Mouse (Mus musculus): ENCODE measurements around the gene Gm572.

The Gm572 gene

DNA sequence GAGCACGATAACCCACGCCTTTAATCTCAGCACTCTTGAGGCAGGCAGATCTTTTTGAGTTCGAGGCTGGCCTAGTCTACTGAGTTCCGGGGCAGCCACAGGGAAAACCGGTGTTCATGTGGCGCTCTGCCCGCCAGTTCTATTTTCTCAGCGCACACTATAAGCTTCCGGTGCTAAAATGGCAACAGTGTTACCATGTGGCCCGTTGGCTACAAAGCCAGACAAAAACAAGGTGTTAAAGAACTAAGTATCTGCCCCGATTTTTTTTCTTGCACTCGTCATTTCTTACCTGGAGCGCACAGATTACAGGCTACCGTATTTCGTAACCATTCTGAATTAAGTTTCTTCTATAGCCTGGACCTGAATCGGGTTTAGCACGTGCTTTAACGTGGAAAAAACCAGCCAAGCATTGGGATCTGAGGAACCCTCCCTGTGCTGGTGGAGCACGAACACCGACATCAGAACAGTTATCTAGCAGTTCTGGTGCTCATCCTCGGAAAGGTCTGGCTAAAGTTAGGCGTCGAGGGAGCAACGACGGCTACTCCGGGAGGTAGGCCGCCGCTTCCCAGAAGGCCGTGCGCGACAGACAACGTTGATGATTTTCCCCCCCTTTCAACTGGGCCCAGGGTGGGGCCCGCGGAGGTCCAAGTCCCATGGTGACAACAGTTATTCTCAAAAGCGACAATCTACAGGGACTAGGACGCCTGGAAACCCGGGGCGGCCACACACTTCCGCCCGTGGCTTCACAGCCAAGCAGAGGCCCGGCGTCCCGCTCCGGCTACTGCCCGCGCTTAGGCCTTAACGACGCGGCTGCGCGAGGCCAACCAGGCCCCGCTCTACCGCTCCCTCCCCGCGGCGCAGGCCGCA, 17.1 kb upstream of the Gm572 start:
- peak; percentile 54 for DNase-seq (ENCODE audit: low read depth)

DNA sequence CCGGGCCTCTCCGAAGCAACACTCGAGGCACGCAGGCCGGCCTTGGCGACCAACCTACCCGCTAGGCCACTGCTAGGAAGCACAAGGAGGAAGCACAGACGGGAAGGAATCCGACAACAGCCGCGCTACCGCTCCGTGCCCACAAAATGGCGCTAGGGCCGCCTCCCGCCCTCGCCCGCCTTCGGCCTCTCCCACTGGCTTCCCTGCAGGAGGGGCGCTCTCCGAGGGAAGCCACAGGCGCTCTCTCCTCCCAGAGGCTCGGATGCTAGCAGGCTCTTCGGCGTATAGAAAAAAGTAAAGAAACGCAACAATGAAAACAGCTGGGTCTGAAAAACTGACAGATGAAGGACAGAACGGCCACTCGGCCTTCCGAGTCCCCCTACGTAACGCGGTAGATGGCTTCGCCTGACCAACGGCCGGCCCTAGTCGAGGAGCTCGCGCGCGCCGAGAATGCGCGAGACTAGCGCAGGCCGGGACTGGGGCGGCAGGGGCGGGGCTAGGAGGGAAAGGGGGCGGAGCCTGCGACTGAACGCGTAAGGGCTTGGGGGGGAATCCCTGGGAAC, 16.4 kb upstream of the Gm572 start, which contains the start of gene Tardbp:
Tardbp (minus strand) TSS at position 397 of the 563 bp plus-strand sequence.
- peak; percentile 97 for DNase-seq (ENCODE audit: low read depth)

- no peak for DNase-seq (ENCODE audit: low read depth)
Observed at GRCm38 (mm10) chr4:148627246-148627645, 15.9 kb upstream of the Gm572 start.

DNA sequence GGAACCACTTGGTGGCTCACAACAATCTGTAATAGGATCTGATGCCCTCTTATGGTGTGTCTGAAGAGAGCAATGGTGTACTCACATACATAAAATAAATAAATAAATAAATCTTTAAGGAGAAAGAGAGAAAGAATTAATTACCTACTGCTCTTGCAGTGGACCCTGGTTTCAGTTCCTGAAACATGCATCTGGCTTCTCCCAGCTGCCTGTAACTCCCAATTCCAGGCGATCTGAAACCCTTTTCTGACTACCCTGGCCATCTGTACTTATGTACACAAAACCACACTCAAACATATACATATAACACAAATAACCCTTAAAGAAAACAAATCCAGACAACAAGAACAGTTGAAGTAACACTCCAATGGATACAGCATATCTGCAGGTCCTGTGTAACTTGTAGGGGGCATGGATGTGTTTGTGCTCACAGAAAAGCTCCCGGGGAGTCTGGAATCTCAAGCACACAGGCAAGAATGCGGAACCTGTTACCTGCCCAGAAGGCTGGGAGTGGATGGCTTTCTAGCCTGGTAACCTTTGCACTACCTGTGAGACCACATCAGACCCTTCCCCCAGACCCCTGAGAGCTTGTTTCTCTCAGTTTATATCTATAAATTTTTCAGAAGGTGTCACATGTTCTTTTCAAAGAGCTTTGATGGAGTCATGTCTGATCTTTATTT, 11.0 kb upstream of the Gm572 start:
- DNase-seq (ENCODE audit: low read depth): no peak

GRCm38 (mm10) chr4:148633395-148634061, 9.6 kb upstream of the Gm572 start:
- DNase-seq (ENCODE audit: low read depth): no peak

- DNase-seq (ENCODE audit: low read depth): no peak
Observed at GRCm38 (mm10) chr4:148635309-148635708, 7.8 kb upstream of the Gm572 start.

- no peak for DNase-seq (ENCODE audit: low read depth)
Observed at GRCm38 (mm10) chr4:148638302-148638701, 4.8 kb upstream of the Gm572 start.

DNA sequence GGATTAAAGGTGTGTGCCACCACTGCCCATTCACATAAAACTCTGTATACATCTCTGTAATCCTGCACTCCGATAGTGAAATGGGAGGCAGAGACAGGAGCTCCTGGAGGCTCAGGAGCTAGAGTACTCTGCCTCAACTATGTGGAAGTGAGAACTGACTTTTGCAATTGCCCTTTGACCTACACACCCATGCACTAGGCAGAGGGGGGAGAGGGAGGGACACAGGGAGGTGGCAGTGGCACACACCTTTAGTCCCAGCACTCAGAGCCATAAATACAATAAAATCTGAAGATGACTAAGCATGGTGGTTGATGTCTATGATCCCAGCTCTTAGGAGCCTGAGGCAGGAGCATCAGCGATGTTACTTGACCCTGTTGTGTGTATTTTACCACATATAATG, 3.7 kb upstream of the Gm572 start:
- no peak for DNase-seq (ENCODE audit: low read depth)

- DNase-seq (ENCODE audit: low read depth): no peak
Observed at GRCm38 (mm10) chr4:148641121-148641520, 2.0 kb upstream of the Gm572 start.

DNA sequence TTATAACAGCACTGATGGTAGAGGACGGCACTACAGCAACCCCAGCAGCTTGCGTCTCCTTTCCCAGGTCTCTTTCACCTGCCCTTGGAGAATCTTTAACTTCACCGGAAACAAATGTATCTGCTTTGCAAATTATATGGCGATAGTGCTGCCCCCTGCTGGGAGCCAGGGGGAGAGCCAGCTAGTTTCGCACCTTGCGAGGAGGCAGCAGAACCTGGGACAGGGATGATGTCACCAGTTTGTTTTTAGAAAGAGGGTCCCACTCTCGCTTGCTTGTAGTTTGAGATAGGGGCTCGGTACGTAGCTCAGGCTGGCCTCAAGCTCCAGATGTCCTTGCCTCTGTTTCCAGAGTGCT, 1.0 kb downstream of the Gm572 start:
- peak; percentile 64 for DNase-seq (ENCODE audit: low read depth)

- DNase-seq (ENCODE audit: low read depth): no peak
Observed at GRCm38 (mm10) chr4:148644926-148645325, 1.8 kb downstream of the Gm572 start.

DNA sequence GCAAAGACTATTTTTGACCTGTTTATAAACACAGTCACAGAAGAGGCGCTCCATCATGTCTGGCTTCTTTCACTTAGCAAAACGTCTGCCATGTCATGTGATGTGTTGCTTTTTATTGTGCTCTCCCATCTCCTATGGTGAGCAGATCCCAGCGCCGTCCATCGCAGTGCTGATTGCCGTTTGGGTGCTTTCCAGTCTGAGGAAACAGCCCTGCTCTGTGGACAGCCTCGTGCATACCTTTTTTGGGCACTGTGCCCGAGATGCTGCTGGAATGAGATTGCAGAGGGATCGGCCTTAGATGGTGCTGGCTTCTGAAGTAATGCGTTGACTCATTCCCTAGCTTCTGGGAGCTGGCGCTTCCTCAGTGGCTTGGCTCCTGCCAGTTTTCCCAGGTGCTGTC, 3.5 kb downstream of the Gm572 start:
- DNase-seq (ENCODE audit: low read depth): peak; percentile 94

GRCm38 (mm10) chr4:148649309-148649708, 6.2 kb downstream of the Gm572 start:
- DNase-seq (ENCODE audit: low read depth): no peak

DNA sequence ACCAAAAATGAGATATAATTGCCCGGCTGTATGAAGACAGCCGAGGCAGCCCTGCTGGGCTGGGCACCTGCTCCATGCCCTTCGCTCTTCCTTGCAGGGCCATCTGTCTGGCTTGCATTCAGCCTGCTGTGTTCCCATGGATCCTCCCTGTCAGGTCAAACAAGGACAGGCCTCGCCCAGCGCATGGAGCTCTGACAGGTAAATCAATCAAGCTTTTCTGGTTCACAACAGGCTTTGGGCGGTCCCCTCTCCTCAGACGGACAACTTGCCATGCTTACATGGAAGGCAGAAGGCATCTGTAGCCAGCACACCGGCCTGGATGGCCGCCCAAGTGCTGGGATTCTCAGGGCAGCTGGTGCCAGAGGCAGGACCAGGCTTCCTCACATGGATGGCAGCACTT, 7.9 kb downstream of the Gm572 start:
- no peak for DNase-seq (ENCODE audit: low read depth)

- DNase-seq (ENCODE audit: low read depth): peak; percentile 64
Observed at GRCm38 (mm10) chr4:148654701-148655398, 11.7 kb downstream of the Gm572 start.

GRCm38 (mm10) chr4:148656691-148657258, 13.7 kb downstream of the Gm572 start:
- DNase-seq (ENCODE audit: low read depth): no peak

DNA sequence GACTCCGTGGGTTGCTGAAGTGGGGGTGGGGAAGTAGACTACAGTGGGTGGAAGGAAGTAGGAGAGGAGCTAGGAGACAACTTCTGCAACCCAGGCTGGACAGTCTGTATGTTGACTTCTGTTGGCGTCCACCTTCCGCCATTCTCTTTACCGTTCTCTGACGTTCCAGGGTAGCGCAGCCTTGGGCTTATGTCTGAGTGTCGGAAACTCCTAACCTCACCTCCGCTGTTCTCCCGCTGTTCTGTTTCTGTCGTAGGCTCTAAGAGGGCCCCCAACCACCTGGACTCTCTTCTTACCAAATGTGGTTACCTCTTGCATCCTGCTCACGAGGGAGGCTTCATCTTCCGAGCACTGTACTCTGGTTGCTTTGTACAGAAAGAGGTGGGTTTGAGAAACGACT, 14.7 kb downstream of the Gm572 start:
- no peak for DNase-seq (ENCODE audit: low read depth)

GRCm38 (mm10) chr4:148660174-148660573, 17.1 kb downstream of the Gm572 start:
- DNase-seq (ENCODE audit: low read depth): no peak

GRCm38 (mm10) chr4:148662168-148662965, 19.2 kb downstream of the Gm572 start:
- peak; percentile 64 for DNase-seq (ENCODE audit: low read depth)

DNA sequence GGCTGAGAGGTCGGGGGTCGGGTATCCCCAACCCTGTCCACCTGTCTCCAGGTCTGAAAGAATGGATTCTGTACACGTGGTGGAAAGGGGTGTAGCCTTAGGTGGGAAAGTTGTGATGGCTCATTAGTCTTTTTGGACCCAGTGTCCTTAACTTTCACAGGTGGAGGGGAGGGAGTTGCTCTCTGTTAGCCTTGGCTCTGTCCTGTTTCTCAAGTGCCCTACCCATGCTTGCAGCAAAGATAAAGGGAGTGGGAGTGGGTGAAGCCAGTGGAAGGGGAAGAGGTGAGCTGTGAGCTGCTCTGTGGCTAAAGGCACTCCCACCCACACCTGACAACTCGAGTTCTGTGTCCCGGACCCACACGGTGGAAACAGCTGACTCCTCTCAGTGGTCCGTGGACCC, 20.2 kb downstream of the Gm572 start:
- DNase-seq (ENCODE audit: low read depth): no peak

DNA sequence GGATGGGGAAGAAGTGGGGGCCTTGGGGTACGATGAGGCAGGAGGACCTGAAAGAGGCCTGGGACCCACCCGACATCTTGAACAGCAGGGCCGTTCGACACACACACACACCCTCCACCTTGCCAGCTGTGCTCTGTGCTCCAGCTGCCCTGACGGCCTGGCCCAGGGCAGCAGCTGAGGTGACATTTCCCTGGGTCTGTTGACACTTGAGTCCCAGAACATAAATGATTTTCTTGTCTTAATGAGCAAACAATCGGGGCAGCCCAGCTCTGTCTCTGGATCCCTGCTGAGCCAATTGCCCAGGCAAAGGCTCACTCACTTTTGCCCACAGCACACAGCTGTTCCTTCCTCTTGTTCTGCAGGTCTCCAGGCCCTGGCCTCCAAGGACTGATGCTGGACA, 20.9 kb downstream of the Gm572 start:
- no peak for DNase-seq (ENCODE audit: low read depth)

Data from NIH3T3 (cell line).